Mouse (Mus musculus): ENCODE data around the gene Lgals1.
A peak's percentile ranks its signal among the peaks of the same experiment; 100 is the strongest.

DNA sequence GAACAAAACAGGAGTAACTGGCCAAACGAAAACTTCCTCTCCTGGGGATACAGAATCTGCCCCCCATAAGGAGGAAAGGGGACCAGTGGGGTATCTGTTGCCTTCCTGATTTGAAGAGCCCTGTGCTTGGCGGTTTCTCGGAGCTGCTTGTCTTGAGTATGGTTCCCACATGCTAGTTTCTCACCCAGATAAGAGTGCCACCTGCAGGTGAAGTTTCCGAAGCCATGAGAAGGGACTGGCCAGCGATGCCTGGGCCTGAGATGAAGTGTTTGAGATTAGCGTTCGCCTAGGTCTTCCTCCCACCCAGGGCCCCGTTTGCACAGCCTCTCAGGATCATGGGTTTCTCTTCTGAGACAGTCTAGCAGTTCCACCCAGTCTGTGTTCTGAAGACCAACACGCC is 14.5 kb upstream of the Lgals1 start:
- TF ChIP-seq NANOG (IDR thresholded peaks at IDR 0.05; ENCODE audit: borderline replicate concordance, low read length) = no peak
- peak; percentile 29; the same call in 1 of the 2 replicates for TF ChIP-seq CTCF (conservative IDR thresholded peaks at IDR 0.05; ENCODE audit: low read length)
- TF ChIP-seq POU5F1 (IDR thresholded peaks at IDR 0.05; ENCODE audit: borderline replicate concordance, low read length) = no peak

Measured in E14TG2a.4 (cell line).